Mouse (Mus musculus) neural tube, embryonic 13.5 days (tissue): ENCODE data around the gene Ccdc74a. TPM values are rescaled to one million over a fixed set of nuclear protein-coding genes. Genes with fewer than 3 reads are reported as not detected.

Experiments used
- polyA plus RNA-seq: library from polyadenylated mRNA; unstranded; fragments of >200 nt; fragmentation: Nextera tagmentation; extraction: Ambion mirVana; gene quantifications from 2 replicates; pipeline ENCODE4 v1.2.1, GENCODE M21; 2015

The Ccdc74a gene
- polyA plus RNA-seq, 1 experiment from 2014 or later = 8.2 TPM

Other genes starting within 250 kb of the Ccdc74a start
- gene Snap29, start 240.5 kb upstream of the Ccdc74a start, polyA plus RNA-seq = 22.3 and 22.5 TPM in 2 replicates
- 56.1 and 61.4 TPM in 2 replicates for gene Pi4ka, start 240.2 kb upstream of the Ccdc74a start, polyA plus RNA-seq
- gene Crkl, start 194.5 kb upstream of the Ccdc74a start, polyA plus RNA-seq = 84.5 and 88.0 TPM in 2 replicates
- 2.4 and 2.6 TPM in 2 replicates for gene Aifm3, start 156.9 kb upstream of the Ccdc74a start, polyA plus RNA-seq
- gene Lztr1, start 137.8 kb upstream of the Ccdc74a start, polyA plus RNA-seq = 108 and 134 TPM in 2 replicates
- 67.8 and 69.9 TPM in 2 replicates for gene Thap7, start 115.3 kb upstream of the Ccdc74a start, polyA plus RNA-seq
- 0.35 and 0.56 TPM in 2 replicates for gene Lrrc74b, start 85.2 kb upstream of the Ccdc74a start, polyA plus RNA-seq
- 1.2 and 1.6 TPM in 2 replicates for gene P2rx6, start 84.6 kb upstream of the Ccdc74a start, polyA plus RNA-seq
- gene Slc7a4, start 63.3 kb upstream of the Ccdc74a start, polyA plus RNA-seq = 16.4 and 20.1 TPM in 2 replicates
- 23.3 and 23.4 TPM in 2 replicates for gene Smpd4, start 27.1 kb upstream of the Ccdc74a start, polyA plus RNA-seq
- 46.6 and 56.0 TPM in 2 replicates for gene Med15, start 86.4 kb downstream of the Ccdc74a start, polyA plus RNA-seq
- 76.2 and 77.1 TPM in 2 replicates for gene Klhl22, start 113.1 kb downstream of the Ccdc74a start, polyA plus RNA-seq
- 3.4 and 3.7 TPM in 2 replicates for gene Scarf2, start 150.8 kb downstream of the Ccdc74a start, polyA plus RNA-seq
- gene B830017H08Rik, start 186.7 kb downstream of the Ccdc74a start, polyA plus RNA-seq = 1.7 and 1.9 TPM in 2 replicates
- gene Car15, start 191.9 kb downstream of the Ccdc74a start, polyA plus RNA-seq = 3.2 and 5.8 TPM in 2 replicates
- 0.47 and 0.49 TPM in 2 replicates for gene Gm20518, start 245.2 kb downstream of the Ccdc74a start, polyA plus RNA-seq
- gene Tssk1, start 247.8 kb downstream of the Ccdc74a start, polyA plus RNA-seq = 0.07 and 0.10 TPM in 2 replicates